Mouse (Mus musculus): ENCODE data around the gene 1700029H14Rik. TPM values are rescaled to one million over a fixed set of nuclear protein-coding genes. Genes with fewer than 3 reads are reported as not detected.

The 1700029H14Rik gene
- total and polyA plus RNA-seq, 3 experiments, result not detected

- dilution Hi-C loops (cut with MboI; ENCODE audit: extremely low pct_ligation_motif_present, extremely low pct_unique_long_range_greater_than_20kb, low sequenced_read_pairs), result no loop called here
- no peak; the same call in 1 of the 2 replicates for TF ChIP-seq MAFK (IDR thresholded peaks at IDR 0.05; ENCODE audit: insufficient replicate concordance, low read length)
- peak; percentile 64 for TF ChIP-seq ELF1 (IDR thresholded peaks at IDR 0.05; ENCODE audit: low read depth, low read length)
- TF ChIP-seq ZNF384 (IDR thresholded peaks at IDR 0.05; ENCODE audit: low read depth, low read length), result no peak
- TF ChIP-seq CTCF (conservative IDR thresholded peaks at IDR 0.05 in 1 of 2, IDR thresholded peaks at IDR 0.05 in 1 of 2; ENCODE audit: low read depth in 2 of 2, low read length in 2 of 2), result no peak
- TF ChIP-seq MXI1 (IDR thresholded peaks at IDR 0.05; ENCODE audit: low read depth, low read length), result 0 out of 2 replicates have a peak, but pooled peaks have one; percentile 43
- TF ChIP-seq JUND (conservative IDR thresholded peaks at IDR 0.05; ENCODE audit: low read depth, low read length), result no peak
- 0 out of 2 replicates have a peak, but pooled peaks have one; percentile 7 for TF ChIP-seq MAZ (IDR thresholded peaks at IDR 0.05; ENCODE audit: low read depth, low read length)
- 0 out of 2 replicates have a peak, but pooled peaks have one; percentile 12 for TF ChIP-seq CHD2 (IDR thresholded peaks at IDR 0.05; ENCODE audit: low read length)
- 0 out of 2 replicates have a peak, but pooled peaks have one; percentile 40 for TF ChIP-seq ETS1 (conservative IDR thresholded peaks at IDR 0.05; ENCODE audit: low read depth, low read length)
- TF ChIP-seq MEF2A (IDR thresholded peaks at IDR 0.05; ENCODE audit: borderline replicate concordance, low read depth, low read length), result peak; percentile 41; the same call in 1 of the 2 replicates
- 0 out of 2 replicates have a peak, but pooled peaks have one; percentile 37 for TF ChIP-seq BHLHE40 (IDR thresholded peaks at IDR 0.05; ENCODE audit: low read depth, low read length)
- peak; percentile 76 for TF ChIP-seq IRF4 (IDR thresholded peaks at IDR 0.05; ENCODE audit: low read depth, low read length)
- TF ChIP-seq SIN3A (IDR thresholded peaks at IDR 0.05; ENCODE audit: low read length), result peak; percentile 46; the same call in 1 of the 2 replicates
- TF ChIP-seq POLR2AphosphoS2 (IDR thresholded peaks at IDR 0.05; ENCODE audit: low read depth, low read length), result no peak
- 0 out of 2 replicates have a peak, but pooled peaks have one; percentile 18 for TF ChIP-seq TBP (conservative IDR thresholded peaks at IDR 0.05; ENCODE audit: low read depth, low read length)
- TF ChIP-seq EP300 (IDR thresholded peaks at IDR 0.05; ENCODE audit: low read length), result peak; percentile 72
- 0 out of 2 replicates have a peak, but pooled peaks have one; percentile 29 for TF ChIP-seq POLR2A (IDR thresholded peaks at IDR 0.05; ENCODE audit: low read depth, low read length)
- TF ChIP-seq RAD21 (IDR thresholded peaks at IDR 0.05; ENCODE audit: low read depth, low read length), result no peak
- Histone ChIP-seq H3K4me2 (ENCODE audit: insufficient read depth, low read depth, poor library complexity, severe bottlenecking) (peak overlapping the region; percentile 86), H3K36me3 (replicated peaks in 1 of 2; ENCODE audit: control insufficient read depth in 1 of 2, insufficient read depth in 1 of 2, low read length in 1 of 2) (peaks cover 21 to 54% of the 10 kb centered on the region in 2 experiments), H3K27me3 (replicated peaks) (no peaks in the 10 kb centered on the region), H3K27ac (ENCODE audit: insufficient read depth, low read depth) (peak overlapping the region; percentile 51), H3K4me3 (replicated peaks in 1 of 3; ENCODE audit: low read depth in 2 of 3, low read length in 2 of 3, poor library complexity in 1 of 3) (peak overlapping the region in 2 of 3 experiments; percentile 39 to 40), H3K79me2 (replicated peaks; ENCODE audit: control insufficient read depth, extremely low read depth, insufficient read depth, poor library complexity, severe bottlenecking) (no peaks in the 10 kb centered on the region), H3K9me3 (replicated peaks; ENCODE audit: low read length) (peaks cover 3% of the 10 kb centered on the region), H3K9ac (ENCODE audit: insufficient read depth, low read depth) (peak overlapping the region; percentile 40; the same call in 1 of the 2 replicates), H3K4me1 (ENCODE audit: control insufficient read depth in 1 of 2, insufficient read depth in 2 of 2) (peaks cover 16 to 49% of the 10 kb centered on the region in 2 experiments)
- DNase-seq (ENCODE audit: extremely low read depth), result peak; percentile 70
- in situ Hi-C loops (cut with MboI; ENCODE audit: low pct_ligation_motif_present, low pct_unique_long_range_greater_than_20kb, low sequenced_read_pairs), result no loop called here
These were observed 38.9 kb upstream of the 1700029H14Rik start for GRCm38 (mm10) chr8:13601166-13601565.

GRCm38 (mm10) chr8:13600716-13601115 is 38.5 kb upstream of the 1700029H14Rik start:
- peak; percentile 42 for DNase-seq (ENCODE audit: extremely low read depth)
- Histone ChIP-seq H3K9ac (ENCODE audit: insufficient read depth, low read depth) (peak overlapping the region; percentile 40), H3K4me2 (ENCODE audit: insufficient read depth, low read depth, poor library complexity, severe bottlenecking) (peak overlapping the region; percentile 86), H3K36me3 (replicated peaks in 1 of 2; ENCODE audit: control insufficient read depth in 1 of 2, insufficient read depth in 1 of 2, low read length in 1 of 2) (peaks cover 21 to 50% of the 10 kb centered on the region in 2 experiments), H3K4me3 (replicated peaks in 1 of 3; ENCODE audit: low read depth in 2 of 3, low read length in 2 of 3, poor library complexity in 1 of 3) (peak overlapping the region; percentile 15 to 40 (median 39)), H3K9me3 (replicated peaks; ENCODE audit: low read length) (peaks cover 3% of the 10 kb centered on the region), H3K27me3 (replicated peaks) (no peaks in the 10 kb centered on the region), H3K4me1 (ENCODE audit: control insufficient read depth in 1 of 2, insufficient read depth in 2 of 2) (peaks cover 21 to 53% of the 10 kb centered on the region in 2 experiments), H3K79me2 (replicated peaks; ENCODE audit: control insufficient read depth, extremely low read depth, insufficient read depth, poor library complexity, severe bottlenecking) (no peaks in the 10 kb centered on the region), H3K27ac (ENCODE audit: insufficient read depth, low read depth) (peak overlapping the region; percentile 79)
- in situ Hi-C loops (cut with MboI; ENCODE audit: low pct_ligation_motif_present, low pct_unique_long_range_greater_than_20kb, low sequenced_read_pairs), result no loop called here
- TF ChIP-seq NRF1 (IDR thresholded peaks at IDR 0.05; ENCODE audit: low read depth, low read length) (no peak), BHLHE40 (IDR thresholded peaks at IDR 0.05; ENCODE audit: low read depth, low read length) (0 out of 2 replicates have a peak, but pooled peaks have one; percentile 22), ZC3H11A (IDR thresholded peaks at IDR 0.05; ENCODE audit: low read depth, low read length) (no peak), MAZ (IDR thresholded peaks at IDR 0.05; ENCODE audit: low read depth, low read length) (0 out of 2 replicates have a peak, but pooled peaks have one; percentile 1), USF1 (IDR thresholded peaks at IDR 0.05; ENCODE audit: low read depth, low read length) (no peak), MXI1 (IDR thresholded peaks at IDR 0.05; ENCODE audit: low read depth, low read length) (no peak; the same call in 1 of the 2 replicates), TBP (conservative IDR thresholded peaks at IDR 0.05; ENCODE audit: low read depth, low read length) (no peak), SIN3A (IDR thresholded peaks at IDR 0.05; ENCODE audit: low read length) (peak; percentile 11; the same call in 1 of the 2 replicates), PAX5 (IDR thresholded peaks at IDR 0.05; ENCODE audit: low read length) (no peak), SMC3 (IDR thresholded peaks at IDR 0.05; ENCODE audit: low read depth, low read length) (no peak), IRF4 (IDR thresholded peaks at IDR 0.05; ENCODE audit: low read depth, low read length) (0 out of 2 replicates have a peak, but pooled peaks have one; percentile 3), ZKSCAN1 (IDR thresholded peaks at IDR 0.05; ENCODE audit: borderline replicate concordance, low read depth, low read length) (no peak), POLR2AphosphoS2 (IDR thresholded peaks at IDR 0.05; ENCODE audit: low read depth, low read length) (no peak)
- dilution Hi-C loops (cut with MboI; ENCODE audit: extremely low pct_ligation_motif_present, extremely low pct_unique_long_range_greater_than_20kb, low sequenced_read_pairs), result no loop called here
